Mouse (Mus musculus) neural tube, embryonic 12.5 days (tissue): ENCODE data around the gene Foxp2. TPM values are rescaled to one million over a fixed set of nuclear protein-coding genes. Genes with fewer than 3 reads are reported as not detected.

Experiments used
- ATAC-seq: fragments of 200-750 bp; cut with Nextera tagmentation; 2 replicates; pipeline ENCODE4 v1.8.0; 2017; ENCODE audit warnings: low read depth, mild to moderate bottlenecking, moderate TSS enrichment, moderate library complexity; ENCODE audit not compliant: low FRiP score
- H3K27ac ChIP-seq: fragments of 300-500 bp; sonication (generic); 2 replicates; pipeline ENCODE4 v1.5.1; 2016
- H3K27me3 ChIP-seq: fragments of 300-500 bp; sonication (generic); replicated peaks from 2 replicates; pipeline ENCODE4 v1.6.1; 2016; ENCODE audit warnings: mild to moderate bottlenecking
- H3K36me3 ChIP-seq: fragments of 300-500 bp; sonication (generic); 2 replicates; pipeline ENCODE4 v1.6.1; 2016; ENCODE audit warnings: mild to moderate bottlenecking
- H3K4me1 ChIP-seq: fragments of 300-500 bp; sonication (generic); 2 replicates; pipeline ENCODE4 v1.6.1; 2016
- H3K4me2 ChIP-seq: fragments of 300-500 bp; sonication (generic); replicated peaks from 2 replicates; pipeline ENCODE4 v1.6.1; 2016; ENCODE audit warnings: mild to moderate bottlenecking
- H3K4me3 ChIP-seq: fragments of 300-500 bp; sonication (generic); 2 replicates; pipeline ENCODE4 v1.5.1; 2016
- H3K9ac ChIP-seq: fragments of 300-500 bp; sonication (generic); 2 replicates; pipeline ENCODE4 v1.6.1; 2016; ENCODE audit warnings: mild to moderate bottlenecking
- H3K9me3 ChIP-seq: fragments of 300-500 bp; sonication (generic); 2 replicates; pipeline ENCODE4 v1.6.1; 2016; ENCODE audit warnings: mild to moderate bottlenecking
- WGBS: fragments of 180-500 bp; shearing (Covaris S2); methylation state at CpG from one replicate; pipeline ENCODE4 v1.1.7; 2016; 5-methylcytosine and 5-hydroxymethylcytosine counted together
- polyA plus RNA-seq: library from polyadenylated mRNA; unstranded; fragments of >200 nt; fragmentation: Nextera tagmentation; extraction: Ambion mirVana; gene quantifications from 2 replicates; pipeline ENCODE4 v1.2.1, GENCODE M21; 2016

Foxp2 gene
- polyA plus RNA-seq: 26.7 and 27.4 TPM in 2 replicates

GRCm38 (mm10) chr6:14901183-14901970, at the start of gene Foxp2:
Gene Foxp2 (plus strand): TSS chr6:14901349.
- H3K4me1 ChIP-seq: peaks cover 41% of the 10 kb centered on the region
- H3K4me3 ChIP-seq: peak within 1 kb of the TSS; percentile 69
- H3K9ac ChIP-seq: peak within 1 kb of the TSS; percentile 69
- H3K4me2 ChIP-seq: peak within 1 kb of the TSS; percentile 92
- under 1% methylated on average over 80 of the region's 80 CpGs for WGBS
- peak; percentile 75 for ATAC-seq
- peak within 1 kb of the TSS; percentile 53 for H3K27ac ChIP-seq
- no peaks in the 10 kb centered on the region; the same call in 1 of the 2 replicates for H3K27me3 ChIP-seq
- H3K36me3 ChIP-seq: no peaks in the 10 kb centered on the region
- H3K9me3 ChIP-seq: no peaks in the 10 kb centered on the region

DNA sequence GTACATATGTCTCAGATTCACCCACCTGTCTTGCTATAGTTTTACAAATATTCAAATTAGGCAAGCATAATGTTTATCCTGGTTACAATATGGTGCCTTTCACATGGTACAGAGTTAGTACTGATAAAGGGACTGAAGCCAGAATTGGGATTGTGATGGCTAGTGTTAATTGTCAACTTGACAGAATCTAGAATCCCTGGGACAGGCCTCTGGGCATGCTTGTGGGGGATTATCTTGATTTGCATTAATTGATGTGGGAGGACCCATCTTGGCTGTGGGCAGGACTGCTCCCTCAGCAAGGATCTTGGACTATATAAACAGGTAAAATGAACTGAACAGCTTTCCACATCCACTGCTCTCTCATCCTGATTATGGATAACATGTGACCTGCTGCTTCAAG, 15.9 kb upstream of the Foxp2 start:
- Histone ChIP-seq H3K27me3 (no peaks in the 10 kb centered on the region), H3K9ac (no peak overlapping the region), H3K4me2 (no peak overlapping the region), H3K4me1 (no peaks in the 10 kb centered on the region), H3K36me3 (no peaks in the 10 kb centered on the region), H3K27ac (no peak overlapping the region), H3K9me3 (no peaks in the 10 kb centered on the region), H3K4me3 (no peak overlapping the region)
- 0 out of 2 replicates have a peak, but pooled peaks have one; percentile 21 for ATAC-seq

DNA sequence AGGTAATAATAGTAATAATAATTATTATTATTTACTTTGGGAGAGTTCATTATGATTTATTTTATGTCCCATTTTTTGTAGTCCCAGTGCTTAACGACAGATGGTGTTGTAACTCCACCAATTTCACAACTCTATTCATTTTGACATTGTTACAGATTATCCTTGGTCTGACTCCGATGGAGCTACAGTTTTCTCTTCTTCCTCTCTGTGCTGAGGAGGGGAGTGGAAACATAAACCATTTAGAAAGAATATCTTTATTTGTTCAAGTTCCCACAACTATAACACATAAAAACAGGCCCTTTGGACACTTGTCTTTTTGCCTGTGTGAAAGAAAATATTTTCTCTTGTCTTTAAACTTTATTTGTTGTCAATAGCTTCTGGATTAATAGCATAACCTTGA, 4.1 kb upstream of the Foxp2 start:
- no peak for ATAC-seq
- Histone ChIP-seq H3K4me2 (no peak overlapping the region), H3K9ac (no peak overlapping the region), H3K4me1 (peaks cover 27% of the 10 kb centered on the region), H3K36me3 (no peaks in the 10 kb centered on the region), H3K27ac (no peak overlapping the region), H3K9me3 (no peaks in the 10 kb centered on the region), H3K4me3 (no peak overlapping the region), H3K27me3 (no peaks in the 10 kb centered on the region; the same call in 1 of the 2 replicates)
- WGBS: 0% methylated on average over 2 of the region's 2 CpGs

DNA sequence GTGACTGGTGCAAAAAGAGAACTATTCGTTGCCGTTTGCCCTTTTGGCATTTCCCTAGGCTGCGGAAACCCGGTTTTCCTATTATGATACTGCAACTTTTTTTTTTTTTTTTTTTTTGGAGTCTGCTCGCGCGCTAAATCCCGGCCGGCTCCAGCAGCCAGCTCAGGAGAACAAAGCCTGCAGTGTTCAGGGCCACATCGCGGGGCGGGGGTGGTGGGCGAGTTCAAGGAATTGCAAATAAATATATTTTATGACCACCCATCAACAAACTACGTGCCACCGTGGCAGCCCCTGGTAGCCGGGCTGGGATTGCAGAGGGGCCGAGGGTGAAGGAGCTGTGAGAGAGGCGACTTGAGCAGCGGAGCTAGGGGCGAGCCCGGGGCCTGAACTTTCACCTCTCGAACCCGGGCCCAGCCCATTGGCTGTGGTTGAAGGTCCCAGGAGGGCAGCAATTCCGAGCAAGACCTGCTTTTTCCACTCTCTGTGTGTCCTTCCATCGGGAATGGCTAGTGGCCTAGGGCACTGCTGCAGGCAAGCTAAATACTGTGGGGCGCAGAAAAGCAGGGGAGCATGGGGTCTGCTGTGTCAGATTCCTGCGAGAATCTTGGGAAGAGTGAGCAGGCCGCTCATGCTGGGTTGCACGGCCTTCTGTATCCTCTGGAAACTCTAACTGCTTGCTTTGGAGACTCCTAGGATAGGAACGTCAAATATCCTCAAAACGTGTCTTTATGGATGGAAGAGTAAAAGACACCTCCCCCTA, 2.9 kb upstream of the Foxp2 start:
- Histone ChIP-seq H3K27ac (peak overlapping the region; percentile 20; the same call in 1 of the 2 replicates), H3K9ac (peak overlapping the region; percentile 45), H3K27me3 (no peaks in the 10 kb centered on the region; the same call in 1 of the 2 replicates), H3K4me1 (peaks cover 36% of the 10 kb centered on the region), H3K4me2 (peak overlapping the region; percentile 92), H3K4me3 (peak overlapping the region; percentile 29), H3K36me3 (no peaks in the 10 kb centered on the region), H3K9me3 (no peaks in the 10 kb centered on the region)
- under 1% methylated on average over 31 of the region's 31 CpGs for WGBS
- peak; percentile 13; the same call in 1 of the 2 replicates for ATAC-seq

DNA sequence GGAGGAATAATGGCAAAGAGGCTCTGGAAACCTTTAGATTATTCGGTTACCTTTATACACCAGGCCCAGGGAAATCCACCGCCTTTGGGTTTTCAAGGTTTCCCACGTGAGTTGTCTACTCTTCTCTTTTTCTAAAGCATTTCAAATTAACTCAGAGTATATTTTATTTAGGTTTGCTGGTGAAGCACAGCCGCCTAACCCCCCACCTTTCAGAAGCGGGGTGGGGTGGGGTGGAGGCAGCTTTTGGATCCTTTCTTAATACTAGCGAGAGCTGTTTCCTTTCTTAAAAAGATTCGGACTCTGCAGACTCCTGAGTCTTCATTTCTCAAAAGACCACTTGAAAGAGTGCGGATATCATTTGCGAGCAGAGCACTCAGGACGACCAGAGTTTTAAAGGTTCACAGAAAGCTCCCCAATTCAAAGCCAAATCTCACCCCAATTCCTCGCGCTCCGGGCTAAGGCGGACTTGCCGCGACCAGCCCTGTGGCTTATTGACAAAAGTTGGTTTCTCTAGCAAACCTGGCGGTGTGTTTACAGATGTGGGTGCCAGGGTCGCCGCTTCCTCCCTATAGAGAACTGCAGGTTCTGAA, 2.0 kb upstream of the Foxp2 start:
- H3K4me2 ChIP-seq: peak overlapping the region; percentile 92
- H3K4me3 ChIP-seq: 0 out of 2 replicates have a peak overlapping the region, but pooled peaks have one; percentile 18
- H3K9me3 ChIP-seq: no peaks in the 10 kb centered on the region
- H3K27me3 ChIP-seq: no peaks in the 10 kb centered on the region; the same call in 1 of the 2 replicates
- H3K36me3 ChIP-seq: no peaks in the 10 kb centered on the region
- 6% methylated on average over 19 of the region's 19 CpGs for WGBS
- peak overlapping the region; percentile 69; the same call in 1 of the 2 replicates for H3K9ac ChIP-seq
- ATAC-seq: no peak
- peaks cover 41% of the 10 kb centered on the region for H3K4me1 ChIP-seq
- H3K27ac ChIP-seq: no peak overlapping the region

- peak overlapping the region; percentile 92 for H3K4me2 ChIP-seq
- WGBS: under 1% methylated on average over 29 of the region's 29 CpGs
- H3K27ac ChIP-seq: peak overlapping the region; percentile 53
- H3K27me3 ChIP-seq: no peaks in the 10 kb centered on the region; the same call in 1 of the 2 replicates
- H3K9ac ChIP-seq: peak overlapping the region; percentile 69
- peak overlapping the region; percentile 69 for H3K4me3 ChIP-seq
- no peaks in the 10 kb centered on the region for H3K36me3 ChIP-seq
- H3K9me3 ChIP-seq: no peaks in the 10 kb centered on the region
- ATAC-seq: peak; percentile 37
- H3K4me1 ChIP-seq: peaks cover 41% of the 10 kb centered on the region
Observed at GRCm38 (mm10) chr6:14899936-14900578, 1.1 kb upstream of the Foxp2 start.

- Histone ChIP-seq H3K9ac (peak overlapping the region; percentile 69), H3K36me3 (no peaks in the 10 kb centered on the region), H3K4me1 (peaks cover 41% of the 10 kb centered on the region), H3K27me3 (no peaks in the 10 kb centered on the region; the same call in 1 of the 2 replicates), H3K27ac (peak overlapping the region; percentile 53), H3K4me3 (peak overlapping the region; percentile 69), H3K4me2 (peak overlapping the region; percentile 92), H3K9me3 (no peaks in the 10 kb centered on the region)
- peak; percentile 81 for ATAC-seq
- under 1% methylated on average over 20 of the region's 20 CpGs for WGBS
Observed at GRCm38 (mm10) chr6:14900579-14901021, 549 bp upstream of the Foxp2 start.

- 3% methylated on average over 13 of the region's 13 CpGs for WGBS
- H3K4me1 ChIP-seq: peaks cover 41% of the 10 kb centered on the region
Observed at GRCm38 (mm10) chr6:14901971-14902670, 972 bp downstream of the Foxp2 start.

GRCm38 (mm10) chr6:14903271-14903965, 2.3 kb downstream of the Foxp2 start:
- no peak overlapping the region for H3K9ac ChIP-seq
- H3K4me1 ChIP-seq: peaks cover 35% of the 10 kb centered on the region
- no peaks in the 10 kb centered on the region for H3K36me3 ChIP-seq
- H3K9me3 ChIP-seq: no peaks in the 10 kb centered on the region
- no peak overlapping the region for H3K27ac ChIP-seq
- no peak overlapping the region for H3K4me3 ChIP-seq
- WGBS: 41% methylated on average over 5 of the region's 5 CpGs
- H3K4me2 ChIP-seq: peak overlapping the region; percentile 92
- no peaks in the 10 kb centered on the region; the same call in 1 of the 2 replicates for H3K27me3 ChIP-seq
- no peak for ATAC-seq

More at GRCm38 (mm10) chr6:14901971-14902670, 972 bp downstream of the Foxp2 start:
- Histone ChIP-seq H3K4me2 (peak overlapping the region; percentile 92), H3K4me3 (peak overlapping the region; percentile 69), H3K36me3 (no peaks in the 10 kb centered on the region), H3K9me3 (no peaks in the 10 kb centered on the region), H3K27me3 (no peaks in the 10 kb centered on the region; the same call in 1 of the 2 replicates), H3K27ac (no peak overlapping the region), H3K9ac (peak overlapping the region; percentile 69)
- ATAC-seq: no peak

GRCm38 (mm10) chr6:14915066-14915465, 13.9 kb downstream of the Foxp2 start:
- no peaks in the 10 kb centered on the region for H3K27me3 ChIP-seq
- H3K9ac ChIP-seq: no peak overlapping the region
- no peak for ATAC-seq
- no peak overlapping the region for H3K4me2 ChIP-seq
- no peak overlapping the region for H3K27ac ChIP-seq
- H3K4me1 ChIP-seq: no peaks in the 10 kb centered on the region
- WGBS: 97% methylated on average over 2 of the region's 2 CpGs
- H3K4me3 ChIP-seq: no peak overlapping the region
- no peaks in the 10 kb centered on the region for H3K36me3 ChIP-seq
- no peaks in the 10 kb centered on the region for H3K9me3 ChIP-seq
